Mouse (Mus musculus) midbrain, embryonic 15.5 days (tissue): ENCODE measurements around the gene Tpsg1. TPM values are rescaled to one million over a fixed set of nuclear protein-coding genes. Genes with fewer than 3 reads are reported as not detected.
A peak's percentile ranks its signal among the peaks of the same experiment; 100 is the strongest.

ENCODE experiments used
- ATAC-seq: fragments of 200-750 bp; cut with Nextera tagmentation; replicated peaks from 2 replicates; pipeline ENCODE4 v1.8.0; 2017; ENCODE audit warnings: moderate TSS enrichment
- H3K27ac ChIP-seq: fragments of 300-500 bp; sonication (generic); 2 replicates; pipeline ENCODE4 v1.5.1; 2015; ENCODE audit warnings: mild to moderate bottlenecking, inconsistent platforms
- H3K27me3 ChIP-seq: fragments of 300-500 bp; sonication (generic); replicated peaks from 2 replicates; pipeline ENCODE4 v1.6.1; 2015; ENCODE audit warnings: inconsistent platforms
- H3K36me3 ChIP-seq: fragments of 300-500 bp; sonication (generic); replicated peaks from 2 replicates; pipeline ENCODE4 v1.6.1; 2015; ENCODE audit warnings: inconsistent platforms
- H3K4me1 ChIP-seq: fragments of 300-500 bp; sonication (generic); 2 replicates; pipeline ENCODE4 v1.6.1; 2015; ENCODE audit warnings: inconsistent platforms
- H3K4me2 ChIP-seq: fragments of 300-500 bp; sonication (generic); 2 replicates; pipeline ENCODE4 v1.6.1; 2015; ENCODE audit warnings: inconsistent platforms, mild to moderate bottlenecking, moderate library complexity
- H3K4me3 ChIP-seq: fragments of 300-500 bp; sonication (generic); 2 replicates; pipeline ENCODE4 v1.5.1; 2015; ENCODE audit warnings: mild to moderate bottlenecking, inconsistent platforms
- H3K9ac ChIP-seq: fragments of 300-500 bp; sonication (generic); 2 replicates; pipeline ENCODE4 v1.6.1; 2015; ENCODE audit warnings: mild to moderate bottlenecking, inconsistent platforms
- H3K9me3 ChIP-seq: fragments of 300-500 bp; sonication (generic); 2 replicates; pipeline ENCODE4 v1.6.1; 2016; ENCODE audit warnings: inconsistent platforms
- WGBS: fragments of 180-500 bp; shearing (Covaris S2); methylation state at CpG from one replicate; pipeline ENCODE4 v1.1.7; 2015; ENCODE audit warnings: mixed read lengths; 5-methylcytosine and 5-hydroxymethylcytosine counted together
- polyA plus RNA-seq: library from polyadenylated mRNA; unstranded; fragments of >200 nt; fragmentation: Nextera tagmentation; extraction: Ambion mirVana; gene quantifications from 2 replicates; pipeline ENCODE4 v1.2.1, GENCODE M21; 2015

The Tpsg1 gene
- polyA plus RNA-seq, 1 experiment from 2014 or later = 0.93 TPM

- H3K4me1 ChIP-seq = peaks cover 70% of the 10 kb centered on the region
- H3K36me3 ChIP-seq = no peaks in the 10 kb centered on the region
- H3K4me3 ChIP-seq = no peak overlapping the region
- ATAC-seq = no peak
- 0 out of 2 replicates have a peak overlapping the region, but pooled peaks have one; percentile 22 for H3K9ac ChIP-seq
- no peak overlapping the region for H3K4me2 ChIP-seq
- WGBS = 42% methylated on average over 7 of the region's 7 CpGs
- peak overlapping the region; percentile 50 for H3K27ac ChIP-seq
- H3K9me3 ChIP-seq = no peaks in the 10 kb centered on the region
- no peaks in the 10 kb centered on the region for H3K27me3 ChIP-seq
Observed at GRCm38 (mm10) chr17:25409621-25410020, 40.5 kb downstream of the Tpsg1 start.

- Histone ChIP-seq H3K4me1 (peaks cover 70% of the 10 kb centered on the region), H3K36me3 (no peaks in the 10 kb centered on the region), H3K9me3 (no peaks in the 10 kb centered on the region), H3K27ac (peak overlapping the region; percentile 50; the same call in 1 of the 2 replicates), H3K4me3 (no peak overlapping the region), H3K4me2 (no peak overlapping the region), H3K9ac (no peak overlapping the region), H3K27me3 (no peaks in the 10 kb centered on the region)
- WGBS = 80% methylated on average over 6 of the region's 6 CpGs
- ATAC-seq = no peak
Observed at GRCm38 (mm10) chr17:25410180-25410579, 41.1 kb downstream of the Tpsg1 start.

- Histone ChIP-seq H3K9ac (no peak overlapping the region), H3K9me3 (no peaks in the 10 kb centered on the region), H3K27ac (peak overlapping the region; percentile 54; the same call in 1 of the 2 replicates), H3K4me3 (no peak overlapping the region), H3K27me3 (no peaks in the 10 kb centered on the region), H3K36me3 (no peaks in the 10 kb centered on the region), H3K4me1 (peaks cover 70% of the 10 kb centered on the region), H3K4me2 (no peak overlapping the region)
- 29% methylated on average over 7 of the region's 7 CpGs for WGBS
- no peak for ATAC-seq
Observed at GRCm38 (mm10) chr17:25410786-25411185, 41.7 kb downstream of the Tpsg1 start.

- WGBS = 67% methylated on average over 4 of the region's 4 CpGs
- Histone ChIP-seq H3K4me1 (peaks cover 70% of the 10 kb centered on the region), H3K4me2 (no peak overlapping the region), H3K27me3 (no peaks in the 10 kb centered on the region), H3K36me3 (no peaks in the 10 kb centered on the region), H3K27ac (peak overlapping the region; percentile 54), H3K9me3 (no peaks in the 10 kb centered on the region), H3K4me3 (no peak overlapping the region), H3K9ac (no peak overlapping the region)
- ATAC-seq = no peak
Observed at GRCm38 (mm10) chr17:25411251-25411650, 42.2 kb downstream of the Tpsg1 start.

- peaks cover 70% of the 10 kb centered on the region for H3K4me1 ChIP-seq
Observed at GRCm38 (mm10) chr17:25414209-25414608, 45.1 kb downstream of the Tpsg1 start.

GRCm38 (mm10) chr17:25414917-25415316, 45.8 kb downstream of the Tpsg1 start:
- no peaks in the 10 kb centered on the region for H3K36me3 ChIP-seq
- peaks cover 70% of the 10 kb centered on the region for H3K4me1 ChIP-seq
- H3K9me3 ChIP-seq = no peaks in the 10 kb centered on the region
- H3K4me3 ChIP-seq = no peak overlapping the region
- WGBS = 39% methylated on average over 3 of the region's 3 CpGs
- H3K27me3 ChIP-seq = no peaks in the 10 kb centered on the region
- H3K4me2 ChIP-seq = no peak overlapping the region
- peak overlapping the region; percentile 63; the same call in 1 of the 2 replicates for H3K27ac ChIP-seq
- no peak for ATAC-seq
- no peak overlapping the region for H3K9ac ChIP-seq

More at GRCm38 (mm10) chr17:25414209-25414608, 45.1 kb downstream of the Tpsg1 start:
- 69% methylated on average over 4 of the region's 4 CpGs for WGBS
- Histone ChIP-seq H3K27ac (no peak overlapping the region), H3K9ac (no peak overlapping the region), H3K4me2 (no peak overlapping the region), H3K4me3 (no peak overlapping the region), H3K36me3 (no peaks in the 10 kb centered on the region), H3K27me3 (no peaks in the 10 kb centered on the region), H3K9me3 (no peaks in the 10 kb centered on the region)
- no peak for ATAC-seq

- no peaks in the 10 kb centered on the region for H3K9me3 ChIP-seq
- no peaks in the 10 kb centered on the region for H3K36me3 ChIP-seq
- H3K27me3 ChIP-seq = no peaks in the 10 kb centered on the region
- H3K9ac ChIP-seq = no peak overlapping the region
- H3K4me2 ChIP-seq = no peak overlapping the region
- H3K4me3 ChIP-seq = no peak overlapping the region
- peak; percentile 24 for ATAC-seq
- H3K4me1 ChIP-seq = peaks cover 70% of the 10 kb centered on the region
- WGBS = 2% methylated on average over 6 of the region's 6 CpGs
- H3K27ac ChIP-seq = peak overlapping the region; percentile 63
Observed at GRCm38 (mm10) chr17:25415421-25415913, 46.4 kb downstream of the Tpsg1 start.

- 11% methylated on average over 3 of the region's 3 CpGs for WGBS
- no peak for ATAC-seq
Observed at GRCm38 (mm10) chr17:25416219-25416618, 47.1 kb downstream of the Tpsg1 start.

GRCm38 (mm10) chr17:25417990-25418389, 48.9 kb downstream of the Tpsg1 start:
- H3K9ac ChIP-seq = no peak overlapping the region

More at GRCm38 (mm10) chr17:25416219-25416618, 47.1 kb downstream of the Tpsg1 start:
- no peaks in the 10 kb centered on the region for H3K9me3 ChIP-seq
- no peak overlapping the region for H3K4me2 ChIP-seq
- H3K9ac ChIP-seq = no peak overlapping the region
- no peak overlapping the region for H3K4me3 ChIP-seq
- H3K36me3 ChIP-seq = no peaks in the 10 kb centered on the region
- H3K27ac ChIP-seq = peak overlapping the region; percentile 30; the same call in 1 of the 2 replicates
- peaks cover 66% of the 10 kb centered on the region for H3K4me1 ChIP-seq
- H3K27me3 ChIP-seq = no peaks in the 10 kb centered on the region

GRCm38 (mm10) chr17:25418926-25419325, 49.9 kb downstream of the Tpsg1 start:
- Histone ChIP-seq H3K9me3 (no peaks in the 10 kb centered on the region), H3K9ac (no peak overlapping the region), H3K4me1 (peaks cover 59% of the 10 kb centered on the region), H3K27ac (peak overlapping the region; percentile 74), H3K36me3 (no peaks in the 10 kb centered on the region), H3K4me2 (peak overlapping the region; percentile 25; the same call in 1 of the 2 replicates), H3K27me3 (no peaks in the 10 kb centered on the region; the same call in 1 of the 2 replicates), H3K4me3 (no peak overlapping the region)
- peak; percentile 62 for ATAC-seq
- 12% methylated on average over 9 of the region's 9 CpGs for WGBS

More at GRCm38 (mm10) chr17:25417990-25418389, 48.9 kb downstream of the Tpsg1 start:
- Histone ChIP-seq H3K36me3 (no peaks in the 10 kb centered on the region), H3K4me1 (peaks cover 61% of the 10 kb centered on the region), H3K27ac (0 out of 2 replicates have a peak overlapping the region, but pooled peaks have one; percentile 74), H3K4me2 (no peak overlapping the region), H3K4me3 (no peak overlapping the region), H3K27me3 (no peaks in the 10 kb centered on the region), H3K9me3 (no peaks in the 10 kb centered on the region)
- no peak for ATAC-seq
- WGBS = 68% methylated on average over 6 of the region's 6 CpGs

- Histone ChIP-seq H3K36me3 (no peaks in the 10 kb centered on the region), H3K9me3 (no peaks in the 10 kb centered on the region), H3K4me3 (no peak overlapping the region), H3K4me1 (peaks cover 51% of the 10 kb centered on the region), H3K9ac (no peak overlapping the region), H3K4me2 (no peak overlapping the region), H3K27me3 (no peaks in the 10 kb centered on the region; the same call in 1 of the 2 replicates), H3K27ac (no peak overlapping the region)
- whole genome bisulfite sequencing = 91% methylated on average over 3 of the region's 3 CpGs
- no peak for ATAC-seq
Observed at GRCm38 (mm10) chr17:25420998-25421397, 51.9 kb downstream of the Tpsg1 start.
